Mouse (Mus musculus): ENCODE measurements at regions not wholly inside any gene's neighbourhood (a gene's known extent, or its start where the extent isn't known, plus 50 kb on each side); places are given as distances from the start of the nearest gene placed in this dataset.

- no peaks in the 10 kb centered on the region for H3K36me3 ChIP-seq (ENCODE audit: insufficient read depth, low read length)
- H3K9ac ChIP-seq (replicated peaks; ENCODE audit: low read length), result no peak overlapping the region
- DNase-seq (ENCODE audit: low spot score), result no peak
- H3K4me2 ChIP-seq (ENCODE audit: low read depth, low read length), result no peak overlapping the region
- no peak for ATAC-seq
- H3K4me1 ChIP-seq (ENCODE audit: insufficient read depth, low read length), result no peaks in the 10 kb centered on the region
- no peak for TF ChIP-seq CTCF (IDR thresholded peaks at IDR 0.05; ENCODE audit: low read depth)
- no peak overlapping the region for H3K27ac ChIP-seq
- no peaks in the 10 kb centered on the region for H3K27me3 ChIP-seq (ENCODE audit: insufficient read depth, low read length)
- no peak overlapping the region for H3K4me3 ChIP-seq (ENCODE audit: low read length)
- WGBS, result 90% methylated on average over 5 of the region's 5 CpGs
- H3K9me3 ChIP-seq (ENCODE audit: low read length), result no peaks in the 10 kb centered on the region
Observed at GRCm38 (mm10) chr9:14194748-14195147, 80.1 kb upstream of the Sesn3 start.

GRCm38 (mm10) chr9:14199116-14199515 is 75.8 kb upstream of the Sesn3 start:
- WGBS, result 55% methylated on average over 3 of the region's 3 CpGs
- no peaks in the 10 kb centered on the region for H3K36me3 ChIP-seq (ENCODE audit: insufficient read depth, low read length)
- no peak overlapping the region for H3K4me2 ChIP-seq (ENCODE audit: low read depth, low read length)
- H3K4me3 ChIP-seq (ENCODE audit: low read length), result no peak overlapping the region
- H3K9ac ChIP-seq (replicated peaks; ENCODE audit: low read length), result no peak overlapping the region
- H3K9me3 ChIP-seq (ENCODE audit: low read length), result no peaks in the 10 kb centered on the region
- H3K4me1 ChIP-seq (ENCODE audit: insufficient read depth, low read length), result no peaks in the 10 kb centered on the region
- DNase-seq (ENCODE audit: low spot score) (no peak), ATAC-seq (no peak)
- TF ChIP-seq CTCF (IDR thresholded peaks at IDR 0.05; ENCODE audit: low read depth), result no peak
- H3K27ac ChIP-seq, result no peak overlapping the region
- no peaks in the 10 kb centered on the region for H3K27me3 ChIP-seq (ENCODE audit: insufficient read depth, low read length)

- no peaks in the 10 kb centered on the region for H3K9me3 ChIP-seq (ENCODE audit: low read length)
- no peak overlapping the region for H3K4me2 ChIP-seq (ENCODE audit: low read depth, low read length)
- H3K4me1 ChIP-seq (ENCODE audit: insufficient read depth, low read length), result 0 out of 2 replicates have a peak, but pooled peaks cover 3% of the 10 kb centered on the region
- no peaks in the 10 kb centered on the region for H3K36me3 ChIP-seq (ENCODE audit: insufficient read depth, low read length)
- H3K27me3 ChIP-seq (ENCODE audit: insufficient read depth, low read length), result no peaks in the 10 kb centered on the region
- no peak overlapping the region for H3K27ac ChIP-seq
- TF ChIP-seq CTCF (IDR thresholded peaks at IDR 0.05; ENCODE audit: low read depth), result no peak
- WGBS, result 65% methylated on average over 9 of the region's 9 CpGs
- no peak overlapping the region for H3K9ac ChIP-seq (replicated peaks; ENCODE audit: low read length)
- ATAC-seq (no peak), DNase-seq (ENCODE audit: low spot score) (no peak)
- H3K4me3 ChIP-seq (ENCODE audit: low read length), result no peak overlapping the region
Observed at GRCm38 (mm10) chr9:14199983-14200700, 74.7 kb upstream of the Sesn3 start.

GRCm38 (mm10) chr9:14200852-14201251 is 74.0 kb upstream of the Sesn3 start:
- Histone ChIP-seq H3K4me1 (ENCODE audit: insufficient read depth, low read length) (0 out of 2 replicates have a peak, but pooled peaks cover 4% of the 10 kb centered on the region), H3K9me3 (ENCODE audit: low read length) (no peaks in the 10 kb centered on the region), H3K27ac (no peak overlapping the region), H3K4me3 (ENCODE audit: low read length) (no peak overlapping the region), H3K27me3 (ENCODE audit: insufficient read depth, low read length) (no peaks in the 10 kb centered on the region), H3K4me2 (ENCODE audit: low read depth, low read length) (no peak overlapping the region), H3K9ac (replicated peaks; ENCODE audit: low read length) (no peak overlapping the region), H3K36me3 (ENCODE audit: insufficient read depth, low read length) (no peaks in the 10 kb centered on the region)
- no peak for TF ChIP-seq CTCF (IDR thresholded peaks at IDR 0.05; ENCODE audit: low read depth)
- WGBS, result 89% methylated on average over 4 of the region's 4 CpGs
- no peak for ATAC-seq
- DNase-seq (ENCODE audit: low spot score), result no peak

- H3K4me3 ChIP-seq (ENCODE audit: low read length), result no peak overlapping the region
- 0 out of 2 replicates have a peak, but pooled peaks cover 4% of the 10 kb centered on the region for H3K4me1 ChIP-seq (ENCODE audit: insufficient read depth, low read length)
- DNase-seq (ENCODE audit: low spot score) (peak; percentile 48), ATAC-seq (peak; percentile 39)
- no peak for TF ChIP-seq CTCF (IDR thresholded peaks at IDR 0.05; ENCODE audit: low read depth)
- H3K36me3 ChIP-seq (ENCODE audit: insufficient read depth, low read length), result no peaks in the 10 kb centered on the region
- WGBS, result 67% methylated on average over 10 of the region's 10 CpGs
- H3K9ac ChIP-seq (replicated peaks; ENCODE audit: low read length), result no peak overlapping the region
- H3K9me3 ChIP-seq (ENCODE audit: low read length), result no peaks in the 10 kb centered on the region
- no peak overlapping the region for H3K4me2 ChIP-seq (ENCODE audit: low read depth, low read length)
- H3K27ac ChIP-seq, result no peak overlapping the region
- no peaks in the 10 kb centered on the region for H3K27me3 ChIP-seq (ENCODE audit: insufficient read depth, low read length)
Observed at GRCm38 (mm10) chr9:14202551-14203306, 72.1 kb upstream of the Sesn3 start.

- ATAC-seq, result peak; percentile 24; the same call in 1 of the 2 replicates
- Histone ChIP-seq H3K4me3 (ENCODE audit: low read length) (no peak overlapping the region), H3K9ac (replicated peaks; ENCODE audit: low read length) (no peak overlapping the region), H3K27me3 (ENCODE audit: insufficient read depth, low read length) (no peaks in the 10 kb centered on the region), H3K4me2 (ENCODE audit: low read depth, low read length) (no peak overlapping the region), H3K9me3 (ENCODE audit: low read length) (no peaks in the 10 kb centered on the region), H3K27ac (no peak overlapping the region), H3K4me1 (ENCODE audit: insufficient read depth, low read length) (0 out of 2 replicates have a peak, but pooled peaks cover 4% of the 10 kb centered on the region), H3K36me3 (ENCODE audit: insufficient read depth, low read length) (no peaks in the 10 kb centered on the region)
- TF ChIP-seq CTCF (IDR thresholded peaks at IDR 0.05; ENCODE audit: low read depth), result no peak
- DNase-seq (ENCODE audit: low spot score), result no peak
- WGBS, result 43% methylated on average over 2 of the region's 2 CpGs
Observed at GRCm38 (mm10) chr9:14203307-14203695, 71.6 kb upstream of the Sesn3 start.
